Mouse (Mus musculus) activated CD4-positive, CD25-positive, alpha-beta regulatory T cell, adult 4 months (primary cell): ENCODE measurements around the gene Mettl25. TPM values are rescaled to one million over a fixed set of nuclear protein-coding genes. Genes with fewer than 3 reads are reported as not detected.

ENCODE experiments used
- ATAC-seq: one replicate; pipeline ENCODE4 v1.8.0; 2017
- polyA plus RNA-seq, 2 experiments: library from polyadenylated mRNA; unstranded; fragments of 100-300 nt; shearing (Covaris generic); gene quantifications; one replicate each; pipeline ENCODE4 v1.2.1; 2017

Mettl25 gene
- polyA plus RNA-seq, 2 experiments from 2014 or later, result 5.3 to 6.0 TPM

DNA sequence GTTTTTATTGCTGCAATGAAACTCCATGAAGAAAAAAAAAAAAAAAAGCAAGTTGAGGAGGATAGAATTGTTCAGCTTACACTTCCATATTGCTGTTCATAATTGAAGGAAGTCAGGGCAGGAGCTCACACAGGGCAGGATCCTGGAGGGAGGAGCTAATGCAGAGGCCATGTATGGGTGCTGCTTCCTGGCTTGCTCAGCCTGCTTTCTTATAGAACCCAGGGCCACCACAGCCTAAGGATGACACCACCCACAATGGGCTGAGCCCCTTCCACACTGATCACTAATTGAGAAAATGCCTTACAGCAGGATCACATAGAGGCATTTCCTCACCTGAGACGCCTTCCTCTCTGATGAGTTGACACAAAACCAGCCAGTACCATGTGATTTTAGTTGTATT lies 95.2 kb downstream of the Mettl25 start:
- ATAC-seq, result no peak

DNA sequence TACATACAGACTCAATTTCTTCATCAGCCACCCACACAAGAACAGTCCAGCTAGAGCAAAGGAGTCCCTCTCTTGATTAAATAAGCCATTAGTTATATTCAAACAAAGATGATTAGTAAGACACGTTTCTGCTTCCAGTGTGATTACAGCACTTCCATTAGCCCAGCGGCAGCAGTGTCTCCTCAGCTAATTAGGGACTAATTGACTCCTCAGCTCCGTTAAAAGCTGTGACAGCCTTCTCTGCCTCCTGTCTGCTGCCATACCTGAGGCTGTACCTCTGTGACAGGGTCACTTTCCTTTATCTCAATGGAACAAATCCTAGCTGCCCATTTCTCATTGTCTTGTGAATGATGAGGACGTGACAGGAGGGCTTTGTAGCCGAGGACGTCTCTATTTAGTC lies 99.4 kb downstream of the Mettl25 start:
- ATAC-seq, result no peak

DNA sequence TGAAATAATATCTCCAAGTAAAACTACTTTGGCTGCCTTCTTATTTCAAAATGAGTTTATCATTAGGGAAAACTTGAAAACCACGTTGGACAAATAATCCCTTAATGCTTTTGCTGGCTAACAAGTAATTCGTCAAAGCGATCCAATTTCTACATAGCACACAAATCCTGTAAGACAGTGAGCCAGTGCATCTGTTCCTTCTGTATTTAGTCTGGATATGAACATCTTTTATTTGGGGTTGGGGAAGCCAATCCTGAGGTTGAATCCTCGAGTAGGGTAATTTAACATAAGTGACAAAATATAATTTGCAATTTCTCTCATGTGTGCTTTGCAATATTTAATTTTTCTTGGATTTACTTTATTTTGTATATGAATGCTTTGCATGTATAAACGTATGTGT lies 102.2 kb downstream of the Mettl25 start:
- ATAC-seq, result no peak

DNA sequence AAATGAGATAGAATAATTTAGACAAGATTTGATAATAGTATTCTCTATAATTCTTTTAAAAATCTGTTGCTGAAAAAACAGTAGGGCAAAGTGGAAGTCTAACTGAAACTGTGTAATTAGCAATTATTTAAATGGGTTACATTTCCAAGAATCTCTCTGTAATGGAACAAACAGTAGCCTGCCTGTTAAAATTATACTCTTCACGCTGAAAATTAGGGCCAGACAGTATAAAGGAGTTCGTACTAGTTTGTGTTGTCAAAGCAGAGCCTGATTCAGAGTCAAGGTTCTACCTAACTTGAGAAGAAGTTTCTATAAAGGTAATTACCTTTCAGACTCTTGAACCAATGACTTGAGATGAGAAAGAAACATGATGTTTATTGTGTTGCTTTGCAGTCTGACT lies 113.4 kb downstream of the Mettl25 start:
- ATAC-seq, result no peak

DNA sequence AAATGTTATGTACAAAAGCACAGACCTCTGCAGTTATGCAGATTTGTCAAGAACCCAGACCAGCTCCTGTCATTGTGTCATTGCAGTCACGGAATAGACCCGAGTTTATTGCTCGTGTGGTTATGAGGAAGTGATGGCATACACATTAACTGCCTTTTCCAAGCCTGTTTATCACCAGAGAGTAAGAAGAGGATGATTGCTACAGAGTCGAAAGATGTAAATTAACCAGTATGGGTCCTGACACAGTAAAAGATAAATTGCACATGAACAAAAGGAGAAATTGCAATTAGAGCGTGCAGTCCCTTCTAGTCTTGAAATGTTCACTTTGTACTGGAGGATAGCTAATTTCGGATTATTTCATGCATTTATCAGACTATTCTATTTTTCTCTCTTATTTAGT lies 113.8 kb downstream of the Mettl25 start:
- ATAC-seq, result no peak

DNA sequence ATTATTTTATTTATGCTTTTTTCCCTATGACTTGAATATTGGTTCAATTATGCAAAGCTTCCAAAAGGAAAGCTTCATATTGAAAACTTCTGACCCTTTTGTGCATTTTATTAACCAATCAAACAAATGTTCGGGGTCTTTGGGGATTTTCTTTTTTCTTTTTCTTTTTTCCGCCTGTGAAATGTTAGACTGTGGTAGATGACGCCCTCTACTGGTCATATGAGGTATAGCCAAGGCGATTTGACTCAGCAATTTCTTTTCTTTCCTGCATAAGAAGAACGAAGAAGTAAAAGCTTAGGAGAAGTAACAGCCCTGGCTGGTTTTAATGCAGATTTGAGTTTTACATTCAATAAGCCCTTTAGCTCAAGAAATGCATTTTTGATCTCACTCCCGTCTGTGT lies 126.3 kb downstream of the Mettl25 start:
- ATAC-seq, result no peak

DNA sequence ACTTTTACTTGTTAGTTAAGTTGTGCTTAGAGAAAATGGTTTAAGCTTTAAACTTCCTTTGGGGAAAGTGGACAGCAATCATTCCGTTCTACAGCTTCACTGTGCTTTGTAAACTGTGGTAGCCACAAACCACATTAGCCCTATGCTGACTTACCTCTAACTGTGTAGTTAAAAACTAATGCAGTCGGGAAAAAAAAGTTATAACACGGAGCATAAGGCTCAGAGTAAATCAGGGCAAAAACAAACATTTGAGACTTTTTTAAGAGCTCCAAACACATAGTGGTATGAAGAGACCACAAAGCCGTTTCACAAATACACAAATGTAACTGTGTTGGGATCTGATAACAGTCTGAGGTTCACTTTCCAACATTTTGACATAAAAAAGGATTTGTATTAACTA lies 126.8 kb downstream of the Mettl25 start:
- no peak for ATAC-seq

DNA sequence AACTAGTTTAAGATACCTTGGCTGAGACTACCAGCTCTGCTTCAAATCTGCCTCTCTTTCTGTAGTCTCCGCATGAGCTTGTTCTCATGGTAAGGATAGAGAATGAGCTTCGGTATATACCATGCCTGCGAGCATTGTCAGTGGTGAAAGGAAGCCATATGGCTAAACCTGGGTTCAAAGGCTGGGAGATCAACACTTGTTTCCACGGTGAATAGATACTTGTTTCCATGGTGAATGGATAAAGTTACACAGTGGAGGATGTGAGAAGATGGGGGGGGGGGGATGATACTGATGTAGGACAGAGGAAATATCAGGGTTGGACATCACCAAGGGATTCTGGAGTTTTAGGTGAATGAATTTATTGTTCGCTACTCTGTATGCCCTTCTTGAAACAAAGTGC lies 128.0 kb downstream of the Mettl25 start:
- ATAC-seq, result no peak

Other genes starting within 250 kb of the Mettl25 start
- 10 to 100 TPM; 56.4 to 64.5 TPM for gene Ccdc59, start 313 bp downstream of the Mettl25 start, polyA plus RNA-seq